Mouse (Mus musculus): ENCODE measurements around the gene Lgmn. TPM values are rescaled to one million over a fixed set of nuclear protein-coding genes. Genes with fewer than 3 reads are reported as not detected.
A peak's percentile ranks its signal among the peaks of the same experiment; 100 is the strongest.

The Lgmn gene
- polyA plus RNA-seq, 1 experiment from 2014 or later = 45.6 TPM

GRCm38 (mm10) chr12:102450437-102450836 is 10.8 kb upstream of the Lgmn start:
- H3K4me1 ChIP-seq = no peaks in the 10 kb centered on the region
- no peaks in the 10 kb centered on the region for H3K27me3 ChIP-seq (replicated peaks; ENCODE audit: low read depth, poor library complexity, severe bottlenecking)
- H3K36me3 ChIP-seq (replicated peaks) = no peaks in the 10 kb centered on the region
- WGBS = 70% methylated on average over 10 of the region's 10 CpGs
- no peaks in the 10 kb centered on the region for H3K9me3 ChIP-seq
- H3K4me3 ChIP-seq = no peak overlapping the region
- DNase-seq (ENCODE audit: low spot score) = no peak
- no peak overlapping the region for H3K27ac ChIP-seq (replicated peaks)

- WGBS = 67% methylated on average over 4 of the region's 4 CpGs
- Histone ChIP-seq H3K27ac (replicated peaks) (no peak overlapping the region), H3K36me3 (replicated peaks) (no peaks in the 10 kb centered on the region), H3K4me3 (no peak overlapping the region), H3K9me3 (no peaks in the 10 kb centered on the region), H3K27me3 (replicated peaks; ENCODE audit: low read depth, poor library complexity, severe bottlenecking) (no peaks in the 10 kb centered on the region), H3K4me1 (no peaks in the 10 kb centered on the region)
- no peak for DNase-seq (ENCODE audit: low spot score)
These were observed 5.8 kb upstream of the Lgmn start for GRCm38 (mm10) chr12:102445436-102445835.

GRCm38 (mm10) chr12:102443676-102444075 is 4.1 kb upstream of the Lgmn start:
- Histone ChIP-seq H3K4me3 (no peak overlapping the region), H3K9me3 (no peaks in the 10 kb centered on the region), H3K4me1 (peaks cover 10% of the 10 kb centered on the region), H3K27me3 (replicated peaks; ENCODE audit: low read depth, poor library complexity, severe bottlenecking) (no peaks in the 10 kb centered on the region), H3K27ac (replicated peaks) (no peak overlapping the region), H3K36me3 (replicated peaks) (no peaks in the 10 kb centered on the region)
- WGBS = 82% methylated on average over 5 of the region's 5 CpGs
- DNase-seq (ENCODE audit: low spot score) = no peak

GRCm38 (mm10) chr12:102442639-102443038 is 3.0 kb upstream of the Lgmn start:
- WGBS = 88% methylated on average over 15 of the region's 15 CpGs
- Histone ChIP-seq H3K4me1 (peaks cover 19% of the 10 kb centered on the region), H3K27ac (replicated peaks) (no peak overlapping the region), H3K36me3 (replicated peaks) (no peaks in the 10 kb centered on the region), H3K27me3 (replicated peaks; ENCODE audit: low read depth, poor library complexity, severe bottlenecking) (no peaks in the 10 kb centered on the region), H3K9me3 (no peaks in the 10 kb centered on the region), H3K4me3 (no peak overlapping the region)
- no peak for DNase-seq (ENCODE audit: low spot score)

GRCm38 (mm10) chr12:102441141-102441540 is 1.5 kb upstream of the Lgmn start:
- no peak overlapping the region for H3K4me3 ChIP-seq
- no peak overlapping the region for H3K27ac ChIP-seq (replicated peaks)
- no peak for DNase-seq (ENCODE audit: low spot score)
- WGBS = 77% methylated on average over 6 of the region's 6 CpGs
- no peaks in the 10 kb centered on the region for H3K9me3 ChIP-seq
- no peaks in the 10 kb centered on the region for H3K27me3 ChIP-seq (replicated peaks; ENCODE audit: low read depth, poor library complexity, severe bottlenecking)
- no peaks in the 10 kb centered on the region for H3K36me3 ChIP-seq (replicated peaks)
- peaks cover 24% of the 10 kb centered on the region for H3K4me1 ChIP-seq

- no peaks in the 10 kb centered on the region for H3K36me3 ChIP-seq (replicated peaks)
- no peak overlapping the region for H3K4me3 ChIP-seq
- H3K4me1 ChIP-seq = peaks cover 24% of the 10 kb centered on the region
- no peak for DNase-seq (ENCODE audit: low spot score)
- H3K27ac ChIP-seq (replicated peaks) = no peak overlapping the region
- 85% methylated on average over 7 of the region's 7 CpGs for WGBS
- H3K9me3 ChIP-seq = no peaks in the 10 kb centered on the region
- H3K27me3 ChIP-seq (replicated peaks; ENCODE audit: low read depth, poor library complexity, severe bottlenecking) = no peaks in the 10 kb centered on the region
These were observed 938 bp upstream of the Lgmn start for GRCm38 (mm10) chr12:102440551-102440950.

GRCm38 (mm10) chr12:102438983-102439631 is 506 bp downstream of the Lgmn start:
- Histone ChIP-seq H3K27ac (replicated peaks) (peak overlapping the region; percentile 86), H3K27me3 (replicated peaks; ENCODE audit: low read depth, poor library complexity, severe bottlenecking) (no peaks in the 10 kb centered on the region), H3K4me3 (peak overlapping the region; percentile 77), H3K36me3 (replicated peaks) (no peaks in the 10 kb centered on the region), H3K4me1 (peaks cover 24% of the 10 kb centered on the region), H3K9me3 (no peaks in the 10 kb centered on the region)
- DNase-seq (ENCODE audit: low spot score) = no peak
- 4% methylated on average over 20 of the region's 20 CpGs for WGBS

GRCm38 (mm10) chr12:102437952-102438351 is 1.7 kb downstream of the Lgmn start:
- Histone ChIP-seq H3K9me3 (no peaks in the 10 kb centered on the region), H3K27me3 (replicated peaks; ENCODE audit: low read depth, poor library complexity, severe bottlenecking) (no peaks in the 10 kb centered on the region)
- 81% methylated on average over 5 of the region's 5 CpGs for WGBS

GRCm38 (mm10) chr12:102436939-102437526 is 2.6 kb downstream of the Lgmn start:
- H3K27me3 ChIP-seq (replicated peaks; ENCODE audit: low read depth, poor library complexity, severe bottlenecking) = no peaks in the 10 kb centered on the region
- WGBS = 65% methylated on average over 10 of the region's 10 CpGs

More at GRCm38 (mm10) chr12:102437952-102438351, 1.7 kb downstream of the Lgmn start:
- Histone ChIP-seq H3K27ac (replicated peaks) (no peak overlapping the region), H3K36me3 (replicated peaks) (no peaks in the 10 kb centered on the region), H3K4me1 (peaks cover 24% of the 10 kb centered on the region), H3K4me3 (peak overlapping the region; percentile 77; the same call in 1 of the 2 replicates)
- DNase-seq (ENCODE audit: low spot score) = no peak

GRCm38 (mm10) chr12:102434107-102434506 is 5.5 kb downstream of the Lgmn start:
- H3K36me3 ChIP-seq (replicated peaks) = no peaks in the 10 kb centered on the region
- peaks cover 18% of the 10 kb centered on the region for H3K4me1 ChIP-seq
- H3K9me3 ChIP-seq = no peaks in the 10 kb centered on the region
- H3K4me3 ChIP-seq = no peak overlapping the region
- H3K27ac ChIP-seq (replicated peaks) = no peak overlapping the region
- no peak for DNase-seq (ENCODE audit: low spot score)
- WGBS = 89% methylated on average over 4 of the region's 4 CpGs
- no peaks in the 10 kb centered on the region for H3K27me3 ChIP-seq (replicated peaks; ENCODE audit: low read depth, poor library complexity, severe bottlenecking)

More at GRCm38 (mm10) chr12:102436939-102437526, 2.6 kb downstream of the Lgmn start:
- Histone ChIP-seq H3K27ac (replicated peaks) (no peak overlapping the region), H3K4me3 (no peak overlapping the region), H3K9me3 (no peaks in the 10 kb centered on the region), H3K4me1 (peaks cover 24% of the 10 kb centered on the region), H3K36me3 (replicated peaks) (no peaks in the 10 kb centered on the region)
- no peak for DNase-seq (ENCODE audit: low spot score)

GRCm38 (mm10) chr12:102432238-102432637 is 7.4 kb downstream of the Lgmn start:
- no peaks in the 10 kb centered on the region for H3K27me3 ChIP-seq (replicated peaks; ENCODE audit: low read depth, poor library complexity, severe bottlenecking)
- H3K9me3 ChIP-seq = no peaks in the 10 kb centered on the region
- no peak overlapping the region for H3K4me3 ChIP-seq
- no peak overlapping the region for H3K27ac ChIP-seq (replicated peaks)
- H3K36me3 ChIP-seq (replicated peaks) = no peaks in the 10 kb centered on the region
- 86% methylated on average over 12 of the region's 12 CpGs for WGBS
- no peak for DNase-seq (ENCODE audit: low spot score)
- peaks cover 2% of the 10 kb centered on the region; the same call in 1 of the 2 replicates for H3K4me1 ChIP-seq

- H3K9me3 ChIP-seq = 0 out of 2 replicates have a peak, but pooled peaks cover 2% of the 10 kb centered on the region
- H3K27ac ChIP-seq (replicated peaks) = no peak overlapping the region
- peaks cover 7% of the 10 kb centered on the region for H3K36me3 ChIP-seq (replicated peaks)
- no peak overlapping the region for H3K4me3 ChIP-seq
- no peak for DNase-seq (ENCODE audit: low spot score)
- no peaks in the 10 kb centered on the region for H3K4me1 ChIP-seq
- WGBS = 91% methylated on average over 4 of the region's 4 CpGs
- H3K27me3 ChIP-seq (replicated peaks; ENCODE audit: low read depth, poor library complexity, severe bottlenecking) = no peaks in the 10 kb centered on the region
These were observed 9.4 kb downstream of the Lgmn start for GRCm38 (mm10) chr12:102430228-102430627.

GRCm38 (mm10) chr12:102429656-102430055 is 10.0 kb downstream of the Lgmn start:
- 96% methylated on average over 5 of the region's 5 CpGs for WGBS
- no peak for DNase-seq (ENCODE audit: low spot score)
- Histone ChIP-seq H3K36me3 (replicated peaks) (peaks cover 7% of the 10 kb centered on the region), H3K4me1 (no peaks in the 10 kb centered on the region), H3K4me3 (no peak overlapping the region), H3K9me3 (0 out of 2 replicates have a peak, but pooled peaks cover 2% of the 10 kb centered on the region), H3K27ac (replicated peaks) (no peak overlapping the region), H3K27me3 (replicated peaks; ENCODE audit: low read depth, poor library complexity, severe bottlenecking) (no peaks in the 10 kb centered on the region)
